Mouse (Mus musculus) cerebellum, adult 2 months (tissue): ENCODE data around the gene Tssk6. TPM values are rescaled to one million over a fixed set of nuclear protein-coding genes. Genes with fewer than 3 reads are reported as not detected.
A peak's percentile ranks its signal among the peaks of the same experiment; 100 is the strongest.

Experiments used
- DNase-seq, 2 experiments: peaks; one replicate each; pipeline ENCODE4 v3.0.0; 2021
- H3K27ac ChIP-seq: fragments of 200-500 bp; 2 replicates; pipeline ENCODE4 v1.5.1; 2012; ENCODE audit warnings: low read length, control low read depth, inconsistent platforms; ENCODE audit not compliant: insufficient read depth
- H3K27me3 ChIP-seq: fragments of 200-500 bp; 2 replicates; pipeline ENCODE4 v1.6.1; 2012; ENCODE audit warnings: inconsistent platforms, mild to moderate bottlenecking, low read length, moderate library complexity; ENCODE audit not compliant: control insufficient read depth, insufficient read depth
- H3K4me1 ChIP-seq: fragments of 200-500 bp; 2 replicates; pipeline ENCODE4 v1.6.1; 2011; ENCODE audit warnings: low read length; ENCODE audit not compliant: control insufficient read depth, insufficient read depth
- H3K4me3 ChIP-seq: fragments of 200-500 bp; replicated peaks from 2 replicates; pipeline ENCODE3; 2011; ENCODE audit warnings: mild to moderate bottlenecking, low read depth, low read length, control low read depth; ENCODE audit not compliant: insufficient read depth
- CTCF ChIP-seq: fragments of 200-500 bp; IDR thresholded peaks from 2 replicates; pipeline ENCODE4 v1.5.1; 2011; ENCODE audit warnings: low read depth, mild to moderate bottlenecking, control low read depth, low read length, moderate library complexity, borderline replicate concordance; ENCODE audit not compliant: insufficient read depth
- POLR2A ChIP-seq: fragments of 200-500 bp; IDR thresholded peaks from 2 replicates; pipeline ENCODE4 v1.6.1; 2011; ENCODE audit warnings: low read length, control low read depth, borderline replicate concordance; ENCODE audit not compliant: insufficient read depth
- WGBS: fragments of 180-500 bp; shearing (Covaris S2); methylation state at CpG from one replicate; pipeline ENCODE4 v1.1.7; 2018; 5-methylcytosine and 5-hydroxymethylcytosine counted together
- polyA plus RNA-seq: library from polyadenylated mRNA; depleted of rRNA; stranded (reverse); fragments of >200 nt; gene quantifications from 2 replicates; pipeline ENCODE4 v1.2.3, GENCODE M21; 2012

Gene Tssk6
- polyA plus RNA-seq, 1 experiment, result 0.29 TPM

DNA sequence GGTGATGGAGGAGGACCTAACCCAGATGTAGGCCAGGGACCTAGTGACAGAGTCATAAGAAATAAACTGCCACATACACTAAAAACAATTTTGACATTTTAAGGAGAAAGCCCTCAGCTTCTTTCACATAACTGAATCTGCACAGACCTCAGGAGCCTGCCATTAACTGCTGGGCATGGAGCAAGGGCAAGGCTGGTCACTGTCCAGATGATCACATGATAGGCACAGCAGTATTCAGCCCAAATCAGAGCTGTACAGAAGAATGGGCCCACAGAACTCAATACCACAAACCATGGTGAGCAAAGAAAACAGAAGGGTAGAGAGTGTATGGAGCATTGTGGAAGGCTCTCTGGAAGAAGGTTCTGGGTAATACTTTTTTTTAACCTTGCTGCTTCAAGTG, 24.9 kb downstream of the Tssk6 start:
- Histone ChIP-seq H3K4me3 (no peak overlapping the region), H3K27ac (no peak overlapping the region), H3K27me3 (no peaks in the 10 kb centered on the region), H3K4me1 (no peaks in the 10 kb centered on the region)
- no peak for DNase-seq
- no peak for TF ChIP-seq CTCF
- no peak for TF ChIP-seq POLR2A

DNA sequence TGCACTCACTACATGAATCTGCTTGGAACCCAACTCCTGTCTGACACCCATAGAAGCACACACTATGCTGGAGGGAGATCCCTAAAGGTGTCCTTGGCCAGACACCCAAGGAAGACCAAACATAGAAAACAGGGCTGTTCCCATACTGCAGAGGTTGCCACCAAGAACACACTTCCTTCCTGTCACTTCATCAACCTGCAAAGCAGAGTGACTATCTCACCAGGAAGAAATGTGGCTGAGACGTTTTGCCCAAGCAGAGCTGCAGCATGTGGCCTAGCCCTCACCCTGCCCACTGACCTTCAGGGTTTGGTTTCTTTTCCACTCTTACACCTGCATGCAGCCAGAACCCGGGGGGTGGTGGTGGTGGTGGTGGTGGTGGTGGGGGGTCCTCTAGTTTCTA, 31.8 kb downstream of the Tssk6 start:
- H3K4me1 ChIP-seq, result no peaks in the 10 kb centered on the region
- WGBS, result 77% methylated on average over 2 of the region's 2 CpGs
- no peaks in the 10 kb centered on the region for H3K27me3 ChIP-seq
- H3K27ac ChIP-seq, result no peak overlapping the region
- no peak for DNase-seq
- no peak overlapping the region for H3K4me3 ChIP-seq
- TF ChIP-seq CTCF (no peak), POLR2A (no peak)

DNA sequence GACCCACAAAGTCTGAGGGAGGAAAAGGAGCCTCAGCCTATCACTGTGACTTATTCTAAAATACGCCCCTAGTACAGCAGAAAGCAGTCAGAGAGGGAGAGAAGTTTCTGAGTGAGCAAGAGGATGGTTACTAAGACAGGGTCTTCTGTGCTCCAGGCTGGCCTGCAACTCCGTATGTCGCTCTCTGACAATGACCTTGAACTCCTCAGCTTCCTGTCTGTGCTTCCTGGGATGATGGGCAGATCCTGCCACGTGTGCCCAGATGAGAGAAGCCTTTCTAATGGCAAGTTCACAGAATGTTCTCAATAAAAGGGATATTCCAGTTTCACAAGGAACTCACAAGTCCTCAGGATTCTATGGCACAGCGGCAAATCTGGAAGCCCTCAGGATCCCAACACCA, 32.6 kb downstream of the Tssk6 start:
- 87% methylated on average over 5 of the region's 5 CpGs for WGBS
- no peak for TF ChIP-seq CTCF
- TF ChIP-seq POLR2A, result no peak
- DNase-seq, result no peak
- Histone ChIP-seq H3K4me1 (peaks cover under 1% of the 10 kb centered on the region), H3K27ac (no peak overlapping the region), H3K27me3 (no peaks in the 10 kb centered on the region), H3K4me3 (no peak overlapping the region)

DNA sequence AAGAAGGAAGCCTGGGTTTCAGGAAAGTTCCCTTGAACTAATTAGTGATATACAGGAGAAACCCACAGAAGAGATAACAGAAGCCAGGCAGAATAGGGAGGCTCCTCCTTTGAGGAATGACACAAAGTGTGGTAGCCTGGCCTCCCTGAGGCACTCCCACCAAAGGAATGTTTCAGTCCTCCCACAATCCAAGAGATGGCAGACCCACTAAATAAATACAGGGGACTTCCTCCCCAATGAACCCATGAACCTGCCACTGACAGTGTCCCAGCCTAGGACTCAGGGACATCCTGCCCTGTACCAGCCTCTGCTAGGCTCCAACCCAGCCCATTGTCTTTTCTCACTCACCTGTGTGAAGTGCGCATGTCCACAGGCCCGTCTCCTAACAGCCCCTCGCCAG, 33.4 kb downstream of the Tssk6 start:
- H3K27ac ChIP-seq, result no peak overlapping the region
- H3K27me3 ChIP-seq, result no peaks in the 10 kb centered on the region
- no peak for DNase-seq
- H3K4me3 ChIP-seq, result no peak overlapping the region
- peaks cover 7% of the 10 kb centered on the region for H3K4me1 ChIP-seq
- WGBS, result 95% methylated on average over 3 of the region's 3 CpGs
- no peak for TF ChIP-seq POLR2A
- TF ChIP-seq CTCF, result no peak

DNA sequence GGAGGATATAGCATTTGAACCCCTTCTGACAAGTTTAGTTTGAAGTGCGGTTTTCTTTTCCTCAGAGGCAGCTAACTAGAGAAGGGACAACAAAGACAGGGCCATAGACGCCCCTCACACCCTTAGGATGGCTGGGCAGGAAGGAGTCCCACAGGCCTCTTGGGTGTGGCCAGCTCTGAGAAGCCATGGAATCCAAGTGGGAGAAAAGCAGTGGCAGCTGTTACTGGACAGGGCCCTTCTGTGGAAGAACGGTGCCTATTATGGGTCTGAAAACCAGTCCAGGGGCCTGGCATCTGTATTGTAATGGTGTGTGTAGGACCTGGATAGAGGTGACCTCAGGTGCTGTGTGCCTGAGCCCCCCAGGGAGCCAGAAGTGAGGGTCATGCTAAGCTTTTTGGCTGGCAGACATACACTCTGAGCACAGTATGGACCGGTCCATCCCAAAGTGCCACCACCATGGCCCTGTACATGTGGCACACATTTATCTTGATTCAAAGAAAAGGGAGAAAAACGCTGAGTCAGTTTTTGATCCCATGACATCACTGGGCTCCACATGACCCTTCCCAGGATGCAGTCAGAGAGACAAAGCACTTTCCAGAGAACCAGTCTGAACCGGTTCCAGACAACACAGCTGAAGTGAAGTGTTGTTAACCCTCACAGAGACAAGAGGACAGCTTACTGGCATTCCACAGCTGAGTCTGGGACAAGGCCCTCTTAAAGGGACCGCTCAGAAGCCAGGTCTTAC, 34.2 kb downstream of the Tssk6 start:
- no peak for TF ChIP-seq POLR2A
- WGBS, result 63% methylated on average over 7 of the region's 7 CpGs
- no peak for DNase-seq
- H3K27ac ChIP-seq, result no peak overlapping the region
- H3K27me3 ChIP-seq, result no peaks in the 10 kb centered on the region
- no peak overlapping the region for H3K4me3 ChIP-seq
- peaks cover 7% of the 10 kb centered on the region for H3K4me1 ChIP-seq

DNA sequence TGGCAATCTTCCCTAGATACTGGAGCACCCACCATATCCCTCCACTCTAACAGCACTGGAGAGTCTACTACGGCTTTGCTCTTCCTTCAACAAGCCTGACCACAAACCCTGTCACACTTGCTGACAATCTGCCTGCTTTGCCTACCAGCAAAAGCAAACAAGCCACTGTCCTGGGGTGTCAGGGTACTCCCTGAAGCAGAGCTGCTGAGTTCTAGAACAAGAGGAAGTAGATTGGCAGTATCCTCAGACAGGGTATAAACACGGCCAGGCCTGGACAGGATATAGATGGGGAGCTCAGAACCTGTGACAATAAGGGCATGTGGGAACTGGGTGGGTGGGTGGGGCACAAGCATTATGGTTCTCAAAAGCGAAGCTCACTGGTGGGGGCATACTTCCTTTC, 35.5 kb downstream of the Tssk6 start:
- peaks cover 7% of the 10 kb centered on the region for H3K4me1 ChIP-seq
- no peak for DNase-seq
- H3K4me3 ChIP-seq, result no peak overlapping the region
- no peaks in the 10 kb centered on the region for H3K27me3 ChIP-seq
- H3K27ac ChIP-seq, result 0 out of 2 replicates have a peak overlapping the region, but pooled peaks have one; percentile 44
- WGBS, result 94% methylated on average over 3 of the region's 3 CpGs
- TF ChIP-seq CTCF, result no peak
- no peak for TF ChIP-seq POLR2A

DNA sequence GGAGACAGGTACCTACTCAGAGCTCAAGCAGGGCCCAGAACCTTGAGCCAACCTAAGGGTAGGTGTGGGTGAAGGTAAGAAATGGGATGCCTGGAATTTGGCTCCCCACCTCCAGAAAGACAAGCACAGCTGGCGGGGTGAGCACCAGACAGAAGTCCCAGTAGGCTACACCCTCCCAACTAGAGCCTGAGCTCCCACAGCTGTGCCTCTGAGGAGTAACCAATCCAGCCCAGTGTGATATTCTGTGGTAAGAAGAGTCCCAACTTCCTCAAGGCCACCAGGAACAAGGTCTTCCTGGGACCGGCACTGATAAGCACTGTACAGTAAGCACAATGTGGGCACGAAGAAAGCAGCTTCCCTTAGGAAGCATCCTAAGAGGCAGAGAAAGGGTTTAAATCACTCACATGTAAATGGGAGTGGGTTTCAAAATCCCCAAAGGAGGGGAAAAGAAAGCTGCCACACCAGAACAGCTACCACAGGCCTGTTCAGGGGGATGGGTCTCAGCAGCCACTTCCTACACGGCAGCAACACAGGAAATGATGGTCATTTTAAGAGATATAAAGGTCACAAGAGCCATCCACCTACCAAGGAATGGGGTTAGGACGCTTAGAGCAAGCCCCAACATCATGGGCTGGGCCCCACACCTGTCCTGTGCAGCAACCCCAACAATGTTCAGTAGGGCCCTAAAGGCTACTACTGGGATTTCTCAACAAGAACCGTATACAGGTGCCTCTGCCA, 36.4 kb downstream of the Tssk6 start:
- H3K27me3 ChIP-seq, result no peaks in the 10 kb centered on the region
- no peak overlapping the region for H3K4me3 ChIP-seq
- no peak overlapping the region for H3K27ac ChIP-seq
- WGBS, result 90% methylated on average over 6 of the region's 6 CpGs
- DNase-seq, result no peak
- peaks cover 7% of the 10 kb centered on the region for H3K4me1 ChIP-seq
- TF ChIP-seq CTCF, result no peak
- TF ChIP-seq POLR2A, result no peak

DNA sequence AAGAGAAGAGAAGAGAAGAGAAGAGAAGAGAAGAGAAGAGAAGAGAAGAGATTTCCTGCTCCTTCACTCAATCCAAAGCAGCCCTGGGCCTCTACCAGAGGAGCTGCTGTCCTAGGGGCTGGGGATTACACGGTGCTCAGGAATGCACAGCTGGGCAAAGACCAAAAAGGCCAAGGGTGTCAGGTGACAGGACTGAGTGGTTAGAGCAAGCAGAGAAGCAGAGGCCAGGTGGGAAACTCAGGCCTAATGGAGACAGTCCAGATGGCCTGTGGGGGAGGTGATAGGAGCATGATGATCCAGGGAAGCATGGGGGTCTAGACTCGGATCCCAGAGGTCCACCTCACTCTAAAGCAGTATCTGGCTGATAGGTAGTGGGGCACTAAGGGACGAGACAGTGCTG, 37.6 kb downstream of the Tssk6 start:
- peaks cover 7% of the 10 kb centered on the region for H3K4me1 ChIP-seq
- no peak overlapping the region for H3K4me3 ChIP-seq
- H3K27ac ChIP-seq, result no peak overlapping the region
- no peaks in the 10 kb centered on the region for H3K27me3 ChIP-seq
- TF ChIP-seq CTCF (no peak), POLR2A (no peak)
- 41% methylated on average over 3 of the region's 3 CpGs for WGBS
- DNase-seq, result no peak
